Mouse (Mus musculus) c-Kit-positive CD71-positive TER-119-negative erythroid progenitor cells, embryonic 14.5 days (primary cell): ENCODE measurements around the gene Gm1673.

Source experiments
- DNase-seq: peaks from one replicate; pipeline ENCODE4 v3.0.0-alpha.2; 2013; ENCODE audit warnings: low read depth

The Gm1673 gene

GRCm38 (mm10) chr5:33997829-33998504 is 14.7 kb downstream of the Gm1673 start:
- DNase-seq: no peak

- no peak for DNase-seq
These were observed 15.3 kb downstream of the Gm1673 start for GRCm38 (mm10) chr5:33998505-33998877.

- DNase-seq: no peak
These were observed 16.3 kb downstream of the Gm1673 start for GRCm38 (mm10) chr5:33999466-34000090.

- DNase-seq: no peak
These were observed 17.6 kb downstream of the Gm1673 start for GRCm38 (mm10) chr5:34000809-34001208.

- no peak for DNase-seq
These were observed 18.2 kb downstream of the Gm1673 start for GRCm38 (mm10) chr5:34001401-34001800.

GRCm38 (mm10) chr5:34002636-34003035 is 19.4 kb downstream of the Gm1673 start:
- DNase-seq: no peak

- no peak for DNase-seq
These were observed 21.4 kb downstream of the Gm1673 start for GRCm38 (mm10) chr5:34004618-34005017.

- no peak for DNase-seq
These were observed 23.6 kb downstream of the Gm1673 start for GRCm38 (mm10) chr5:34006832-34007231.

GRCm38 (mm10) chr5:34007392-34007941 is 24.2 kb downstream of the Gm1673 start:
- DNase-seq: no peak

GRCm38 (mm10) chr5:34014652-34015051 is 31.4 kb downstream of the Gm1673 start:
- no peak for DNase-seq

- DNase-seq: no peak
These were observed 35.7 kb downstream of the Gm1673 start for GRCm38 (mm10) chr5:34018968-34019367.

- DNase-seq: no peak
These were observed 46.9 kb downstream of the Gm1673 start for GRCm38 (mm10) chr5:34030101-34030500.

- no peak for DNase-seq
These were observed 47.8 kb downstream of the Gm1673 start for GRCm38 (mm10) chr5:34031022-34031421.

- no peak for DNase-seq
These were observed 49.3 kb downstream of the Gm1673 start for GRCm38 (mm10) chr5:34032520-34032919.
